Mouse (Mus musculus): ENCODE results near the gene Hils1. TPM values are rescaled to one million over a fixed set of nuclear protein-coding genes. Genes with fewer than 3 reads are reported as not detected.

The Hils1 gene
- polyA plus RNA-seq, 1 experiment from 2014 or later: not detected

- H3K9me3 ChIP-seq: no peaks in the 10 kb centered on the region
- no peak for ATAC-seq (ENCODE audit: low FRiP score, low read depth)
- H3K27ac ChIP-seq: no peak within 1 kb of the TSS
- no peaks in the 10 kb centered on the region for H3K36me3 ChIP-seq
- H3K9ac ChIP-seq: no peak within 1 kb of the TSS; the same call in 1 of the 2 replicates
- WGBS: 60% methylated on average over 5 of the region's 5 CpGs
- H3K27me3 ChIP-seq: no peaks in the 10 kb centered on the region
- H3K4me3 ChIP-seq: no peak within 1 kb of the TSS
- H3K4me2 ChIP-seq (replicated peaks): no peak within 1 kb of the TSS
- peaks cover 12% of the 10 kb centered on the region for H3K4me1 ChIP-seq
Observed at GRCm38 (mm10) chr11:94976199-94976598, 8.8 kb downstream of the Hils1 start, which contains the start of gene Sgca. Sgca (minus strand) TSS chr11:94976327.

DNA sequence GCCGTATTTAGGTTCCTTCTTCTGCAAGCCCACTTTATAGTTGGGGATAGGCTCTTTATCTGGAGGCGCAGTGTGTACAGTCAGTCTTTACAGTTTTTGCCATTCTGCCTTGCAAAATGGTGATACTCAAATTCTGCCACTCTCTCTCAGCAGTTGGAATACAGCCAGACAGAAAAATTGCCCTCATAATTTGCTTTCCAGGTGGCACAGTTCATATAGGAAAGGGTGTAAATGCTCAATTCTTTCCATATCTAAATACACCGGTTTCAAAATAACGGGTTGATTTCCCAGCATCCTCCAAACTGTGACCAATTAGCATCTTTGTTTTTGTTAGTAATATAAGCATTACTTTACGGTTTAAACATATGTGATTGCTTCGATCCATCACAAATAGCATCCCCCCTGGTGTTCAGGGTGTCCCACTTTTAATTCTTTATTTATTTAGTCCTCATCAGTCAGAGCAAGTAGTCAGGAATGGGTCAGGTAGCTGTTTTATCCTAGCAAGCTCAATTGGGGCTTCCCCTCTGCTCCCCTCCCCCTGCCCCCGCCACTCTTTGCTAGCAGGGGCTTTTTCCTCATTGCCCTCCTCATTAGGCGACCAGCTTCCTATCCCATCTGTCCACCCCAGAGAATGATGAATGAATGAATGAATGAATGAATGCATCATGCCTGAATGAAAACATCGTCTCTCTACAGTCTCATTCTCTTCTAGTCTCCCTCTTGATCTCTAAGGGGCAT lies 11.0 kb downstream of the Hils1 start:
- ATAC-seq (ENCODE audit: low FRiP score, low read depth): peak; percentile 24; the same call in 1 of the 2 replicates
- peak overlapping the region; percentile 60 for H3K4me2 ChIP-seq (replicated peaks)
- H3K9me3 ChIP-seq: no peaks in the 10 kb centered on the region
- H3K9ac ChIP-seq: peak overlapping the region; percentile 51; the same call in 1 of the 2 replicates
- H3K27ac ChIP-seq: no peak overlapping the region
- WGBS: 44% methylated on average over 9 of the region's 9 CpGs
- H3K4me1 ChIP-seq: peaks cover 12% of the 10 kb centered on the region
- H3K36me3 ChIP-seq: no peaks in the 10 kb centered on the region
- no peaks in the 10 kb centered on the region for H3K27me3 ChIP-seq
- H3K4me3 ChIP-seq: peak overlapping the region; percentile 33

- H3K4me2 ChIP-seq (replicated peaks): peak overlapping the region; percentile 60
- peak; percentile 93 for ATAC-seq (ENCODE audit: low FRiP score, low read depth)
- no peaks in the 10 kb centered on the region for H3K9me3 ChIP-seq
- peaks cover 12% of the 10 kb centered on the region for H3K4me1 ChIP-seq
- H3K9ac ChIP-seq: peak overlapping the region; percentile 51; the same call in 1 of the 2 replicates
- WGBS: under 1% methylated on average over 20 of the region's 20 CpGs
- peak overlapping the region; percentile 33 for H3K4me3 ChIP-seq
- no peak overlapping the region for H3K27ac ChIP-seq
- no peaks in the 10 kb centered on the region for H3K27me3 ChIP-seq
- no peaks in the 10 kb centered on the region for H3K36me3 ChIP-seq
Observed at GRCm38 (mm10) chr11:94978947-94979346, 11.6 kb downstream of the Hils1 start.

DNA sequence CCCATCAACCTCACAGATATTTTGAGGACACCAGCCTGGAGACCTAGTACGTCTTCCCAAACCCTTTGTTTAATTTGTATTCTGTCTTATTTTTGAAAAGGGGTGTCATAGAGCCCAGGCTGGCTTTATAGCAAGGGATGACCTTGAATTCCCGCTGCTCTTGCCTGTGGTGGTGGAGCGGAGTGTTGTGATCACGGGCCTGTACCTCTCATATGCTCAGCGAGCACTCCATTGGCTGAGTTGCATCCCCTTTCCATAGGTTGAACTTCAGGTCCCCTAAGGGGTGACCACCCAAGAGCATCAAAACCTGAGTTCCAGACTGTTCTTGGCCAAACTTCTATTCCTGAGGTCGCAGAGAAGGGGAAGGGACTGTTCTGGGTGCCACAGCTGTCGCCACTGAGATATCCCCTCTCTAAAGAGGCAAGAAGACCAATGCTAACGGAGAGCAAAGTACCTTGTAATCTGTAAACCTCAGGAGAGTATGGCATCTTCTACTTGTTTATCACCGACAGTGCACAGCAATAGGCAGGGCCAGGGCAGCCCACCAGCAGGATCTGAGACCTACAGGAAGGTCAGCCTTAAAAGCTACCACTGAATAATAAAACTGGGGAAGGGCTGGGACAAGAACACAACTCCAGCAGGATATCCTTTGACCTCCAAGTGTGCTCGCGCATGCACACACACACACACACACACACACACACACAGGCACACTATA lies 12.2 kb downstream of the Hils1 start:
- Histone ChIP-seq H3K4me3 (peak overlapping the region; percentile 33), H3K27me3 (no peaks in the 10 kb centered on the region), H3K4me1 (peaks cover 12% of the 10 kb centered on the region), H3K27ac (no peak overlapping the region), H3K9me3 (no peaks in the 10 kb centered on the region), H3K9ac (no peak overlapping the region), H3K36me3 (no peaks in the 10 kb centered on the region), H3K4me2 (replicated peaks) (peak overlapping the region; percentile 60)
- ATAC-seq (ENCODE audit: low FRiP score, low read depth): 0 out of 2 replicates have a peak, but pooled peaks have one; percentile 22
- WGBS: 78% methylated on average over 11 of the region's 11 CpGs

GRCm38 (mm10) chr11:94985140-94985539 lies 17.7 kb downstream of the Hils1 start:
- WGBS: 51% methylated on average over 1 of the region's 1 CpGs
- H3K27ac ChIP-seq: no peak overlapping the region
- H3K4me3 ChIP-seq: no peak overlapping the region
- no peak for ATAC-seq (ENCODE audit: low FRiP score, low read depth)
- H3K36me3 ChIP-seq: no peaks in the 10 kb centered on the region
- H3K4me2 ChIP-seq (replicated peaks): no peak overlapping the region
- H3K9me3 ChIP-seq: no peaks in the 10 kb centered on the region
- H3K4me1 ChIP-seq: peaks cover 38% of the 10 kb centered on the region
- no peaks in the 10 kb centered on the region for H3K27me3 ChIP-seq
- no peak overlapping the region for H3K9ac ChIP-seq

DNA sequence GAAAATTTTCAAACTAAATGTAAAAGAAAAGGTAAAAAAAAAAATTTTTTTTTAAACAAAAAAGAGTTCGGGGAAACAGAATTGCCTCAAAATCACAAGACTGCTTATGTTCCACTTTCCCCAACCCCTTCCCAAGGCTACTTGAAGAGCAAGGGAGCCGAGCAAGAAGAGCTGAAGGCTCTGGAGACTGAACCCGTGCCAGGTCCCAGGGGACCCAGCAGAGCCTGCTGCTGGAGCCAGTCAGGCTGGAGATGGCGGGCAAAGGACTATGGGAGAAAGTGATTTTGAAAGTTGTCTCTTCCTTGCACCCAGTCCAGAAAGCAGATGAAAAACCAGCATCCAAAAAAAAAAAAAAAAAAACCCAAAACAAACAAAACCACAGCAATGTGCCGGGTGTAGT lies 18.4 kb downstream of the Hils1 start:
- Histone ChIP-seq H3K4me1 (peaks cover 43% of the 10 kb centered on the region), H3K9ac (no peak overlapping the region), H3K27me3 (no peaks in the 10 kb centered on the region), H3K4me2 (replicated peaks) (no peak overlapping the region), H3K27ac (no peak overlapping the region), H3K9me3 (no peaks in the 10 kb centered on the region), H3K4me3 (no peak overlapping the region), H3K36me3 (no peaks in the 10 kb centered on the region)
- WGBS: 78% methylated on average over 5 of the region's 5 CpGs
- ATAC-seq (ENCODE audit: low FRiP score, low read depth): no peak

GRCm38 (mm10) chr11:94986435-94986834 lies 19.0 kb downstream of the Hils1 start:
- no peaks in the 10 kb centered on the region for H3K9me3 ChIP-seq
- H3K9ac ChIP-seq: no peak overlapping the region
- ATAC-seq (ENCODE audit: low FRiP score, low read depth): no peak
- no peak overlapping the region for H3K4me3 ChIP-seq
- H3K36me3 ChIP-seq: no peaks in the 10 kb centered on the region
- H3K27ac ChIP-seq: no peak overlapping the region
- peaks cover 43% of the 10 kb centered on the region for H3K4me1 ChIP-seq
- H3K4me2 ChIP-seq (replicated peaks): no peak overlapping the region
- 63% methylated on average over 2 of the region's 2 CpGs for WGBS
- H3K27me3 ChIP-seq: no peaks in the 10 kb centered on the region

- H3K9me3 ChIP-seq: no peaks in the 10 kb centered on the region
- H3K9ac ChIP-seq: no peak overlapping the region
- H3K27me3 ChIP-seq: no peaks in the 10 kb centered on the region
- H3K27ac ChIP-seq: no peak overlapping the region
- H3K4me3 ChIP-seq: no peak overlapping the region
- H3K4me2 ChIP-seq (replicated peaks): no peak overlapping the region
- peaks cover 46% of the 10 kb centered on the region for H3K4me1 ChIP-seq
- WGBS: 63% methylated on average over 6 of the region's 6 CpGs
- no peak for ATAC-seq (ENCODE audit: low FRiP score, low read depth)
- H3K36me3 ChIP-seq: no peaks in the 10 kb centered on the region
Observed at GRCm38 (mm10) chr11:94987341-94987740, 19.9 kb downstream of the Hils1 start.

DNA sequence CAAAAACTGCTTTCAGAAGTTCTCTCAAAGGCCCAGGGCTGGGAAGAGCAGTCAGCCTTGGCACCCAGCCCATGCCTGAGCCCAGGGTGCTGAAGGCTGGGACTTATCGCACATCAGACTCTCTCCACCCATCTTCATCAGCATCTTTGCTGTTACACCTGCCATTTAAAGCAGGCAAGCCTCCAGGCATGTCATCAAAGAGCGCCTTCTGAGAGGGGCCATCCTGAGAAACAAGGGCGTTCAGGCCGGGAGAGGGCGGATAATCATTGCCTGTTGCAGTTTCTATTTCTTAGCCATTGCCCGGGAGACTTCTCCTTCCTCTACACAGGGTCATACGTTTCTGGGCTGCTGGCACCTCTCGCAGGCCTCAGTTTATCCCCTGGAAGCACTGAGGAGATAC lies 20.5 kb downstream of the Hils1 start:
- WGBS: 71% methylated on average over 8 of the region's 8 CpGs
- Histone ChIP-seq H3K27me3 (no peaks in the 10 kb centered on the region), H3K4me1 (peaks cover 51% of the 10 kb centered on the region), H3K36me3 (no peaks in the 10 kb centered on the region), H3K4me2 (replicated peaks) (no peak overlapping the region), H3K9ac (no peak overlapping the region), H3K27ac (no peak overlapping the region), H3K4me3 (no peak overlapping the region), H3K9me3 (no peaks in the 10 kb centered on the region)
- ATAC-seq (ENCODE audit: low FRiP score, low read depth): no peak

GRCm38 (mm10) chr11:94988780-94989561 lies 21.6 kb downstream of the Hils1 start:
- Histone ChIP-seq H3K27me3 (no peaks in the 10 kb centered on the region), H3K9ac (peak overlapping the region; percentile 92), H3K4me3 (peak overlapping the region; percentile 94), H3K4me1 (peaks cover 62% of the 10 kb centered on the region), H3K9me3 (no peaks in the 10 kb centered on the region), H3K36me3 (no peaks in the 10 kb centered on the region), H3K27ac (peak overlapping the region; percentile 95), H3K4me2 (replicated peaks) (peak overlapping the region; percentile 100)
- WGBS: 15% methylated on average over 10 of the region's 10 CpGs
- ATAC-seq (ENCODE audit: low FRiP score, low read depth): no peak

- no peaks in the 10 kb centered on the region for H3K9me3 ChIP-seq
- peak overlapping the region; percentile 100 for H3K4me2 ChIP-seq (replicated peaks)
- H3K36me3 ChIP-seq: no peaks in the 10 kb centered on the region
- peaks cover 68% of the 10 kb centered on the region for H3K4me1 ChIP-seq
- peak; percentile 64 for ATAC-seq (ENCODE audit: low FRiP score, low read depth)
- H3K27ac ChIP-seq: peak overlapping the region; percentile 95
- H3K27me3 ChIP-seq: no peaks in the 10 kb centered on the region
- H3K4me3 ChIP-seq: peak overlapping the region; percentile 94
- peak overlapping the region; percentile 92 for H3K9ac ChIP-seq
- WGBS: under 1% methylated on average over 12 of the region's 12 CpGs
Observed at GRCm38 (mm10) chr11:94989562-94990017, 22.2 kb downstream of the Hils1 start.

All from limb, embryonic 13.5 days (tissue).